Mouse (Mus musculus) liver, adult 2 months (tissue): ENCODE results near the gene Atrx. TPM values are rescaled to one million over a fixed set of nuclear protein-coding genes. Genes with fewer than 3 reads are reported as not detected.
"Not testable (repeated sequence)": the region's sequence is repeated elsewhere in the genome, so short reads cannot be mapped to it uniquely, and the experiment has no call there.

ENCODE experiments used
- DNase-seq: peaks from one replicate; pipeline ENCODE4 v3.0.0-alpha.2; 2011; ENCODE audit warnings: low read depth, low spot score; ENCODE audit errors: extremely low read depth
- H3K27ac ChIP-seq: fragments of 200-500 bp; replicated peaks from 2 replicates; pipeline ENCODE4 v1.5.1; 2012; ENCODE audit warnings: low read depth, mild to moderate bottlenecking, control low read depth, inconsistent platforms, low read length; ENCODE audit not compliant: insufficient read depth
- H3K27me3 ChIP-seq: fragments of 200-500 bp; 2 replicates; pipeline ENCODE4 v1.6.1; 2012; ENCODE audit warnings: mild to moderate bottlenecking, moderate library complexity, low read length, inconsistent platforms; ENCODE audit not compliant: control insufficient read depth, insufficient read depth
- H3K36me3 ChIP-seq: fragments of 200-500 bp; 2 replicates; pipeline ENCODE4 v1.6.1; 2012; ENCODE audit warnings: low read length, inconsistent platforms; ENCODE audit not compliant: control insufficient read depth, insufficient read depth
- H3K4me1 ChIP-seq: fragments of 200-500 bp; 2 replicates; pipeline ENCODE4 v1.6.1; 2011; ENCODE audit warnings: low read length; ENCODE audit not compliant: control insufficient read depth, insufficient read depth
- H3K4me3 ChIP-seq: fragments of 200-500 bp; 2 replicates; pipeline ENCODE4 v1.5.1; 2011; ENCODE audit warnings: low read depth, mild to moderate bottlenecking, control low read depth, low read length, moderate library complexity; ENCODE audit not compliant: insufficient read depth
- H3K79me2 ChIP-seq: fragments of 200-500 bp; 2 replicates; pipeline ENCODE4 v1.6.1; 2012; ENCODE audit warnings: inconsistent platforms, mild to moderate bottlenecking, low read length, moderate library complexity; ENCODE audit not compliant: control insufficient read depth, insufficient read depth
- H3K9ac ChIP-seq: fragments of 200-500 bp; 2 replicates; pipeline ENCODE4 v1.6.1; 2012; ENCODE audit warnings: low read depth, mild to moderate bottlenecking, control low read depth, inconsistent platforms, low read length
- CTCF ChIP-seq: fragments of 200-500 bp; IDR thresholded peaks from 2 replicates; pipeline ENCODE4 v1.5.1; 2011; ENCODE audit warnings: low read depth, low read length, control low read depth
- POLR2A ChIP-seq: fragments of 200-500 bp; IDR thresholded peaks from 2 replicates; pipeline ENCODE4 v1.6.1; 2011; ENCODE audit warnings: low read length, control low read depth; ENCODE audit not compliant: insufficient read depth; ENCODE audit errors: extremely low read depth
- WGBS: fragments of 180-500 bp; shearing (Covaris S2); methylation state at CpG from one replicate; pipeline ENCODE4 v1.1.7; 2018; 5-methylcytosine and 5-hydroxymethylcytosine counted together
- polyA plus RNA-seq: library from polyadenylated mRNA; depleted of rRNA; stranded (reverse); fragments of >200 nt; gene quantifications from 2 replicates; pipeline ENCODE4 v1.2.3, GENCODE M21; 2012; rRNA removed
- total RNA-seq: library from RNA; depleted of rRNA; stranded (reverse); fragments of >200 nt; gene quantifications from 2 replicates; pipeline ENCODE4 v1.2.3, GENCODE M21; 2014; rRNA removed

Gene Atrx
- total RNA-seq = 78.1 and 81.2 TPM in 2 replicates
- polyA plus RNA-seq = 10.5 and 11.8 TPM in 2 replicates

DNA sequence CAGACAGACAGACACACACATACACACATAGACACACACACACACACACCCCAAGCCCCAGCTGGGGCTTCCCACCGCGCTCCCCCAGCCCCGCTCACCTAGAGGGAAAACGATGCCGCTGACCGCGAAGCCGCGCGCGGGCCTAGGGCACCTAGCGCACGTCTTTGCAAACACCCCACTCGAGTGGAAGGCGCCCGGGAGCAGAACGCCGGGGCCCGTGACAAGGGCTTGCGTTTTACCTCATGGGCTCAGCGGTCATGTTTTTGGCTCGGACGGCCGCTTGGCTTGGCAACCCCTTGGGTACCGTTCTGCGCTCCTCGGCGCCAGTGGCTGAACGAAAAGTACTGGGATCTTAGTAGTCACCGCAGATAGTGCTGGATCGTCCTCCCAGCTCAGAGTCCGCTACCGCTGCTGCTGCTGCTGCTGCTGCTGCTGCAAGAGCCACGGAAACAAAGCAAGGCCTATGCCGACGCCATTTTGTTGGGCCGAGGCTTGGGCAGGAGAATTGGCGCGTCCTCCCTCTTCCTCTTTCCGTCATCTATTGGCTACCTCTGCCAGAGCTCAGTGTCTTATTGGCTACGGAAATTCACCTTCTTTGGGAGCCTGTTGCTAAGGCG, at the start of gene Atrx:
TSS of gene Atrx (minus strand) at position 543 of the 617 bp plus-strand sequence.
- TF ChIP-seq POLR2A = 0 out of 2 replicates have a peak, but pooled peaks have one; percentile 30
- TF ChIP-seq CTCF = no peak
- no peaks in the 10 kb centered on the region for H3K36me3 ChIP-seq
- WGBS = 0% methylated on average over 36 of the region's 42 CpGs
- DNase-seq = peak; percentile 76
- peak within 1 kb of the TSS; percentile 91 for H3K9ac ChIP-seq
- peaks cover 10% of the 10 kb centered on the region; the same call in 1 of the 2 replicates for H3K79me2 ChIP-seq
- no peaks in the 10 kb centered on the region for H3K27me3 ChIP-seq
- peaks cover 5% of the 10 kb centered on the region; the same call in 1 of the 2 replicates for H3K4me1 ChIP-seq
- H3K4me3 ChIP-seq = peak within 1 kb of the TSS; percentile 85
- H3K27ac ChIP-seq = peak within 1 kb of the TSS; percentile 87

DNA sequence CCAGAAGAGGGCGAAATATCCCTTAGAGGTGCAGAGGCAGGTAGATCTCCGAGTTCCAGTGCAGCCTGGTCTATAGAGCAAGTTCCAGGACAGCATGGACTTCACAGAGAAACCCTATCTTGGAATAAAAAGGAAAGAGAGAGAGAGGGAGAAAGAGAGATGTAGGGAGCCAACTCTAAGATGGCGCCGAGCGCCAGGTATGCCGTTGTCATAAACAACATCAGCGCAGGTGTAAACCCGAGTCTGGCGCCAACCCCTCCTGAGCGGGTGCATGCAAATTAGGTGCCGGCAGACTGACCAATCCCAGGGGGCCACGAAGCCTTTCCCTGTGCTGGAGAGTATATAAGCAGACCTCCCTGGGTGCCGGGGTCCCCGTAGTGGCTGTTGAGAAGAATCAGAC, 27.9 kb upstream of the Atrx start:
- H3K27me3 ChIP-seq, H3K9ac ChIP-seq, H3K4me3 ChIP-seq, H3K36me3 ChIP-seq, H3K4me1 ChIP-seq, H3K79me2 ChIP-seq, DNase-seq, H3K27ac ChIP-seq: not testable (repeated sequence)
- WGBS = 85% methylated on average over 14 of the region's 14 CpGs

DNA sequence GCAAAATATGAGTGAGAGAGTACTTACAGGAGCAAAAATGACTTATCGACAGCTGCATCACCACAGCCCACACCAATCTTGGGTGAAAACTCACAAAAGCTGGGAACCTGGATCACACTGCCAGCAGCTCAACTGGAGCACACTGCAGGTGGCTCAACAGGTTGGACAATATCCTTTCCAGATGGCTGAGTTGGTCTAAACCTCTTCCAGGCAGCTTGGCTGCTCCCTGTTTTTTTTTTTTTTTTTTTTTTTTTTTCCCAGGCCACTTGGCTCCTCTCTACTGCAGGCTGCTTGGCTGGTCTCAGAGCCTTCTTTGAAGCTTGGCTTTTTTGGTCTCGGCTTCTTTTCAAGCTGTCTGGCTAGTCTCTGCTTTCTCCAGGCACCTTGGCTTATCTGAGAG, 24.8 kb upstream of the Atrx start:
- Histone ChIP-seq H3K4me1 (no peaks in the 10 kb centered on the region), H3K36me3 (no peaks in the 10 kb centered on the region), H3K9ac (no peak overlapping the region), H3K4me3 (no peak overlapping the region), H3K27ac (no peak overlapping the region), H3K79me2 (no peaks in the 10 kb centered on the region), H3K27me3 (no peaks in the 10 kb centered on the region)
- no peak for TF ChIP-seq POLR2A
- TF ChIP-seq CTCF = no peak
- no peak for DNase-seq
- 93% methylated on average over 2 of the region's 2 CpGs for WGBS

DNA sequence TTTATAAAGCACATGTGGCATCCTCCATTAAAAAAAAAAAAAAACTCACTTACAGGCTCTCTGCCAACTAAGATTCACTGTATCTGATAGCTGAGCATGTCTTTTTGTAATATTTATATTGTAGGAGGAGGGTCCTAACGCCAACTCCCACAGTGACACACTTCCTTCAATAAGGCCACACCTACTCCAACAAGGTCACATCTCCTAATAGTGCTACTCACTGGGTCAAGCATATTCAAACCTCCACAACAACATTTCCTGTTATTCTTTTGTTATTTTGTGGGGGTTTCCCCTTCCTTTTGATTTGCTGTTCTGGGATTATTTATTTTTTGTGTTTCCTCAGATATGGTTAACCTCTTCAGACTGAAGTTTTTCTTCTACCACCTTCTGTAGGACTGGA, 17.2 kb upstream of the Atrx start:
- TF ChIP-seq POLR2A (no peak), CTCF (no peak)
- WGBS = 47% methylated on average over 1 of the region's 1 CpGs

DNA sequence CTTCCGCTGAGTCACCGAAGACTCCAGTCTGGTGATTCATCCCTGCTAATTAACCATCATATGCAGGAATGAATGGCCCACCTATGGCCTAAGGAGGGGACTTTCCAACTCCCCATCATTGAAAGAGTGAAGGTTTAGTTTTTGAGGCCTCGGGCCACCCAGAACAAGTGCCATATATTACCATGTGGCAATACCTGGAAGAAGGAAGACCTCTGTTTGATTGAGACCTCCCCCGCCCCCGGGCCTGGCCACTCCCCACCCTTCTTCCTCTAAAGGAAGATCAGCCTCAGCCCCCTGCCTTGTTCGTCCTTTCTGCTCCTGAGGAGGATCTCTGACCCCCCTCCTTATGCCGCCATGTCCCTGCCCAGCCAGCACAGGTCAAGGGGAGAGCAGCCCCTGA, 10.0 kb upstream of the Atrx start:
- H3K27me3 ChIP-seq = no peaks in the 10 kb centered on the region
- H3K27ac ChIP-seq = no peak overlapping the region
- no peak for TF ChIP-seq CTCF
- no peak for TF ChIP-seq POLR2A
- no peak overlapping the region for H3K9ac ChIP-seq
- H3K79me2 ChIP-seq = no peaks in the 10 kb centered on the region
- no peaks in the 10 kb centered on the region for H3K36me3 ChIP-seq
- WGBS = 97% methylated on average over 7 of the region's 7 CpGs
- no peak overlapping the region for H3K4me3 ChIP-seq
- no peak for DNase-seq
- H3K4me1 ChIP-seq = no peaks in the 10 kb centered on the region

More for the DNA sequence above, 17.2 kb upstream of the Atrx start:
- Histone ChIP-seq H3K79me2 (no peaks in the 10 kb centered on the region), H3K36me3 (no peaks in the 10 kb centered on the region), H3K4me1 (no peaks in the 10 kb centered on the region), H3K27ac (no peak overlapping the region), H3K9ac (no peak overlapping the region), H3K4me3 (no peak overlapping the region), H3K27me3 (no peaks in the 10 kb centered on the region)
- no peak for DNase-seq

DNA sequence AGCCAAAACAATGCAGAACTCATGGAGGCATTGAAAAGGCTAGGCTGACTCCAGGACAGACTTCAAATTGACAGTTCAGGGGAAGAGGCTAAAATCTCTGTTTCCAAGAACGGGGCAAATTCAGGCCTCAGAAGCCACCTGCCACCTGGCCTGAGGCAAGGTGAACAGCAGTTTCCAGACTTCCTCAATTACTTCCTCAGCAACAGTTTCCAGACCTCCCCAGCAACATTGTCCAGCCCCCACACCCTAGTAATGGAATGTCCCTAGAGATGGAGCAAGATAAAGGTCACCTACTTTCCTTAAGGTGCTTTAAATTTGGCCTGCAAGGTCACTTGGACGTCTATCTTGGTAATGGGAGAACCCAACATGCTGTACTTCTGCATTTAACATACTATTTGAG, 8.5 kb upstream of the Atrx start:
- DNase-seq = no peak
- Histone ChIP-seq H3K27me3 (no peaks in the 10 kb centered on the region), H3K27ac (no peak overlapping the region), H3K4me1 (no peaks in the 10 kb centered on the region), H3K4me3 (no peak overlapping the region), H3K36me3 (no peaks in the 10 kb centered on the region), H3K9ac (no peak overlapping the region), H3K79me2 (no peaks in the 10 kb centered on the region)
- WGBS = 80% methylated on average over 2 of the region's 2 CpGs
- TF ChIP-seq CTCF = no peak
- no peak for TF ChIP-seq POLR2A
